Mouse (Mus musculus): ENCODE data around the gene Gm11146. TPM values are rescaled to one million over a fixed set of nuclear protein-coding genes. Genes with fewer than 3 reads are reported as not detected.

The Gm11146 gene
- polyA plus RNA-seq (2011; ENCODE audit: insufficient read depth, insufficient read length, low replicate concordance, missing spikeins): not detected in 2 replicates

GRCm38 (mm10) chr16:77601994-77602393 lies at the start of gene Gm11146:
Gene Gm11146, minus strand, starts transcription at chr16:77602094.
- TF ChIP-seq POLR2A (IDR thresholded peaks at IDR 0.05; ENCODE audit: borderline replicate concordance, control insufficient read depth, low read depth, low read length) (no peak), CTCF (IDR thresholded peaks at IDR 0.05; ENCODE audit: control insufficient read depth, insufficient read depth, low read length) (no peak)
- H3K4me3 ChIP-seq (replicated peaks; ENCODE audit: control insufficient read depth, low read depth, low read length): no peak within 1 kb of the TSS
- no peaks in the 10 kb centered on the region for H3K4me1 ChIP-seq (ENCODE audit: control insufficient read depth, insufficient read depth, low read length)
- WGBS: 62% methylated on average over 1 of the region's 1 CpGs
- H3K27ac ChIP-seq (ENCODE audit: control insufficient read depth, insufficient read depth, low read depth, low read length, poor library complexity): no peak within 1 kb of the TSS

GRCm38 (mm10) chr16:77650596-77650995 lies 48.7 kb upstream of the Gm11146 start:
- 59% methylated on average over 1 of the region's 1 CpGs for WGBS
- no peak overlapping the region for H3K4me3 ChIP-seq (replicated peaks; ENCODE audit: control insufficient read depth, low read depth, low read length)
- H3K27ac ChIP-seq (ENCODE audit: control insufficient read depth, insufficient read depth, low read depth, low read length, poor library complexity): no peak overlapping the region
- no peaks in the 10 kb centered on the region for H3K4me1 ChIP-seq (ENCODE audit: control insufficient read depth, insufficient read depth, low read length)
- TF ChIP-seq CTCF (IDR thresholded peaks at IDR 0.05; ENCODE audit: control insufficient read depth, insufficient read depth, low read length) (no peak), POLR2A (IDR thresholded peaks at IDR 0.05; ENCODE audit: borderline replicate concordance, control insufficient read depth, low read depth, low read length) (no peak)

DNA sequence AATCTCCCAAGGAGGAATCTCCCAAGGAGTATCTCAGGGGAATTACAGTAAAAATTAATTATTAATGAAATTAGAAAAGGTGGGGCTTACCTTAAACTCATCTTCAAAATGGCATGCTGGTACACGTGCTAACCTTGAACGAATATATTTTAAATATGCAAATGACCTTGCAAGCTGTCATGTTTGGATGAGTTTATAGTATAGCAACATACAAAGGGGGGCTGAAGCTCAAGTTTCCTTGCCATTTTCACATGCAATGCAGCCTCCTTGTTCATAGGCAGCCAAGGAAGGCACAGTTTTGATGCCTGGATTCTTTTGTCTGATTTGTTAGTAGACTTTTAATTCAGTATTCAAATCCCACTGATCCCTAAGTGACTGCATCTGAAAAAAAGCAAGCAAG lies 47.1 kb upstream of the Gm11146 start:
- H3K27ac ChIP-seq (ENCODE audit: control insufficient read depth, insufficient read depth, low read depth, low read length, poor library complexity): no peak overlapping the region
- no peak overlapping the region for H3K4me3 ChIP-seq (replicated peaks; ENCODE audit: control insufficient read depth, low read depth, low read length)
- WGBS: 79% methylated on average over 2 of the region's 2 CpGs
- TF ChIP-seq POLR2A (IDR thresholded peaks at IDR 0.05; ENCODE audit: borderline replicate concordance, control insufficient read depth, low read depth, low read length) (no peak), CTCF (IDR thresholded peaks at IDR 0.05; ENCODE audit: control insufficient read depth, insufficient read depth, low read length) (no peak)
- no peaks in the 10 kb centered on the region for H3K4me1 ChIP-seq (ENCODE audit: control insufficient read depth, insufficient read depth, low read length)

DNA sequence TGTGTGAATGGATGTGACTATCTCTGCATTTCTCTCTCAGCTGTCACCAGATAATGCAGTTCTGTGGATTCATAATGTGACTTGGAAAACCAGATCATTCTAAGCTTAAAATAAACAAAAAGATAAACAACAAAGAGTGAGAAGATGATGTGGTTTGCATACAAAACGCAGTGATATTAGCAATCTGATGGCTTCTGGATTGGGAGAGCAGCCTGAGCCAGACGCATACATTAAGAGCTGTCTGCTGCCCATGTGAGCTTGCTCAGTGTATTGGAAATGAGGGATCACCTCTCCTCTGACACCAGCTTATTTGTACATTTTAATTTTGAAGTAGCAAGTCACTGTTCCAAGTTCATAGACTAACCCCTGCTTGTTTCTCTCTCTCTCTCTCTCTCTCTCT lies 46.3 kb upstream of the Gm11146 start:
- 86% methylated on average over 2 of the region's 2 CpGs for WGBS

DNA sequence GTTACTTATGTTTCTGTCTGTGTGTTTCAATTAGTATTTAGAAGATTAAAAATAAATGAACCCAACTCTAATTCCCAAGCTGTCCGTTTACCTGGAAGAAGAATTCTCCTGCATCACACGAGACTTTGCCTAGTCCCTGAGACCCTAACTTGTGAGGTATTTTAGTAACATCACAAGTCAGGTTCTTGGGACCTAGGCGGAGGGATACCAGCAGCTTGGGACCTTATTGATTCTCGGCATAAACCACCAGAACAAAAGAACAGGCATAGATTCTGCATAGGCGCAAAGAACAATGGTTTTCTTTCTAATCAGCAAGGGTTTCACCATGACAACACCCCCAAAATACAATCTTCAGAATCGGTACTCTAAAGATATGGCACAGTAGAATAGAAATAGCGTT lies 44.3 kb upstream of the Gm11146 start:
- Histone ChIP-seq H3K27ac (ENCODE audit: control insufficient read depth, insufficient read depth, low read depth, low read length, poor library complexity) (no peak overlapping the region), H3K4me3 (replicated peaks; ENCODE audit: control insufficient read depth, low read depth, low read length) (no peak overlapping the region), H3K4me1 (ENCODE audit: control insufficient read depth, insufficient read depth, low read length) (no peaks in the 10 kb centered on the region)
- 79% methylated on average over 7 of the region's 7 CpGs for WGBS
- TF ChIP-seq CTCF (IDR thresholded peaks at IDR 0.05; ENCODE audit: control insufficient read depth, insufficient read depth, low read length) (no peak), POLR2A (IDR thresholded peaks at IDR 0.05; ENCODE audit: borderline replicate concordance, control insufficient read depth, low read depth, low read length) (no peak)

More for the DNA sequence above, 46.3 kb upstream of the Gm11146 start:
- no peak overlapping the region for H3K4me3 ChIP-seq (replicated peaks; ENCODE audit: control insufficient read depth, low read depth, low read length)
- TF ChIP-seq CTCF (IDR thresholded peaks at IDR 0.05; ENCODE audit: control insufficient read depth, insufficient read depth, low read length) (no peak), POLR2A (IDR thresholded peaks at IDR 0.05; ENCODE audit: borderline replicate concordance, control insufficient read depth, low read depth, low read length) (no peak)
- no peak overlapping the region for H3K27ac ChIP-seq (ENCODE audit: control insufficient read depth, insufficient read depth, low read depth, low read length, poor library complexity)
- H3K4me1 ChIP-seq (ENCODE audit: control insufficient read depth, insufficient read depth, low read length): no peaks in the 10 kb centered on the region

DNA sequence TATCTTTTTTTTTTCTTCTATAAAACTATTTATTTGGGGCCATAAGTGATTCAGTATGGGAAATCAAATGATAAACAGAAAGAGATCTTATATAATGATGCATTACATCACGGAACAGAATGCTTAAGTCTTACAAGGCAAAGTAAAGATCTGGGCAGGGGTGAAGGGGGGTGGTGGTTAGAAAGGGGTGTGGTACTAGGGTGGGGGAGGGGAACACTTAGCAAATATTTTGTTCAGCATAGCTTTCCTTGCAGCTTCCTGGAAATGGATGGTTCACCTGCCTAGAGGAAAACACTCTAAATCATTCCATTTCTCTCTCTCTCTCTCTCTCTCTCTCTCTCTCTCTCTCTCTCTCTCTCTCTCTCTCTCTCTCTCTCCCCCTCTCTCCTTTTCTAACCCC lies 43.1 kb upstream of the Gm11146 start:
- WGBS: 74% methylated on average over 1 of the region's 1 CpGs
- TF ChIP-seq CTCF (IDR thresholded peaks at IDR 0.05; ENCODE audit: control insufficient read depth, insufficient read depth, low read length): no peak
- no peak for TF ChIP-seq POLR2A (IDR thresholded peaks at IDR 0.05; ENCODE audit: borderline replicate concordance, control insufficient read depth, low read depth, low read length)
- Histone ChIP-seq H3K4me3 (replicated peaks; ENCODE audit: control insufficient read depth, low read depth, low read length) (no peak overlapping the region), H3K4me1 (ENCODE audit: control insufficient read depth, insufficient read depth, low read length) (no peaks in the 10 kb centered on the region), H3K27ac (ENCODE audit: control insufficient read depth, insufficient read depth, low read depth, low read length, poor library complexity) (no peak overlapping the region)

GRCm38 (mm10) chr16:77643871-77644720 lies 42.2 kb upstream of the Gm11146 start:
- Histone ChIP-seq H3K4me1 (ENCODE audit: control insufficient read depth, insufficient read depth, low read length) (no peaks in the 10 kb centered on the region), H3K27ac (ENCODE audit: control insufficient read depth, insufficient read depth, low read depth, low read length, poor library complexity) (no peak overlapping the region), H3K4me3 (replicated peaks; ENCODE audit: control insufficient read depth, low read depth, low read length) (peak overlapping the region; percentile 58)
- WGBS: under 1% methylated on average over 31 of the region's 31 CpGs
- no peak for TF ChIP-seq CTCF (IDR thresholded peaks at IDR 0.05; ENCODE audit: control insufficient read depth, insufficient read depth, low read length)
- TF ChIP-seq POLR2A (IDR thresholded peaks at IDR 0.05; ENCODE audit: borderline replicate concordance, control insufficient read depth, low read depth, low read length): no peak

- Histone ChIP-seq H3K4me3 (replicated peaks; ENCODE audit: control insufficient read depth, low read depth, low read length) (no peak overlapping the region), H3K4me1 (ENCODE audit: control insufficient read depth, insufficient read depth, low read length) (no peaks in the 10 kb centered on the region), H3K27ac (ENCODE audit: control insufficient read depth, insufficient read depth, low read depth, low read length, poor library complexity) (no peak overlapping the region)
- TF ChIP-seq CTCF (IDR thresholded peaks at IDR 0.05; ENCODE audit: control insufficient read depth, insufficient read depth, low read length) (no peak), POLR2A (IDR thresholded peaks at IDR 0.05; ENCODE audit: borderline replicate concordance, control insufficient read depth, low read depth, low read length) (no peak)
- 46% methylated on average over 14 of the region's 14 CpGs for WGBS
These were observed 41.4 kb upstream of the Gm11146 start for GRCm38 (mm10) chr16:77643036-77643870.

Measured in bone marrow, adult 2 months (tissue).